Mouse (Mus musculus) limb, embryonic 13.5 days (tissue): ENCODE measurements around the gene Gtf2f2. TPM values are rescaled to one million over a fixed set of nuclear protein-coding genes. Genes with fewer than 3 reads are reported as not detected.

ENCODE experiments used
- ATAC-seq: fragments of 200-750 bp; cut with Nextera tagmentation; 2 replicates; pipeline ENCODE4 v1.8.0; 2017; ENCODE audit warnings: low read depth, moderate number of reproducible peaks, moderate TSS enrichment; ENCODE audit not compliant: low FRiP score
- H3K27ac ChIP-seq: fragments of 300-500 bp; sonication (generic); 2 replicates; pipeline ENCODE4 v1.5.1; 2015; ENCODE audit warnings: inconsistent platforms, mild to moderate bottlenecking, moderate library complexity
- H3K27me3 ChIP-seq: fragments of 300-500 bp; sonication (generic); 2 replicates; pipeline ENCODE4 v1.6.1; 2015; ENCODE audit warnings: mild to moderate bottlenecking, inconsistent platforms
- H3K36me3 ChIP-seq: fragments of 300-500 bp; sonication (generic); 2 replicates; pipeline ENCODE4 v1.6.1; 2015; ENCODE audit warnings: inconsistent platforms, mild to moderate bottlenecking, moderate library complexity
- H3K4me1 ChIP-seq: fragments of 300-500 bp; sonication (generic); 2 replicates; pipeline ENCODE4 v1.6.1; 2015; ENCODE audit warnings: inconsistent platforms
- H3K4me2 ChIP-seq: fragments of 300-500 bp; sonication (generic); replicated peaks from 2 replicates; pipeline ENCODE4 v1.6.1; 2015; ENCODE audit warnings: inconsistent platforms, mild to moderate bottlenecking, moderate library complexity
- H3K4me3 ChIP-seq: fragments of 300-500 bp; sonication (generic); 2 replicates; pipeline ENCODE4 v1.5.1; 2015; ENCODE audit warnings: moderate library complexity, mild to moderate bottlenecking, inconsistent platforms
- H3K9ac ChIP-seq: fragments of 300-500 bp; sonication (generic); 2 replicates; pipeline ENCODE4 v1.6.1; 2015; ENCODE audit warnings: mild to moderate bottlenecking, inconsistent platforms
- H3K9me3 ChIP-seq: fragments of 300-500 bp; sonication (generic); 2 replicates; pipeline ENCODE4 v1.6.1; 2016; ENCODE audit warnings: inconsistent platforms
- WGBS: fragments of 180-500 bp; shearing (Covaris S2); methylation state at CpG from one replicate; pipeline ENCODE4 v1.1.7; 2015; 5-methylcytosine and 5-hydroxymethylcytosine counted together
- polyA plus RNA-seq: library from polyadenylated mRNA; unstranded; fragments of >200 nt; fragmentation: Nextera tagmentation; extraction: Ambion mirVana; gene quantifications from 2 replicates; pipeline ENCODE4 v1.2.1, GENCODE M21; 2015

The Gtf2f2 gene
- polyA plus RNA-seq, 1 experiment from 2014 or later = 41.4 TPM

- Histone ChIP-seq H3K4me1 (no peaks in the 10 kb centered on the region), H3K36me3 (no peaks in the 10 kb centered on the region), H3K9me3 (0 out of 2 replicates have a peak, but pooled peaks cover 7% of the 10 kb centered on the region), H3K27me3 (no peaks in the 10 kb centered on the region), H3K4me2 (no peak overlapping the region), H3K4me3 (no peak overlapping the region), H3K9ac (no peak overlapping the region), H3K27ac (no peak overlapping the region)
- 57% methylated on average over 7 of the region's 7 CpGs for WGBS
- ATAC-seq = no peak
These were observed 10.5 kb upstream of the Gtf2f2 start for GRCm38 (mm10) chr14:76020927-76021719.

DNA sequence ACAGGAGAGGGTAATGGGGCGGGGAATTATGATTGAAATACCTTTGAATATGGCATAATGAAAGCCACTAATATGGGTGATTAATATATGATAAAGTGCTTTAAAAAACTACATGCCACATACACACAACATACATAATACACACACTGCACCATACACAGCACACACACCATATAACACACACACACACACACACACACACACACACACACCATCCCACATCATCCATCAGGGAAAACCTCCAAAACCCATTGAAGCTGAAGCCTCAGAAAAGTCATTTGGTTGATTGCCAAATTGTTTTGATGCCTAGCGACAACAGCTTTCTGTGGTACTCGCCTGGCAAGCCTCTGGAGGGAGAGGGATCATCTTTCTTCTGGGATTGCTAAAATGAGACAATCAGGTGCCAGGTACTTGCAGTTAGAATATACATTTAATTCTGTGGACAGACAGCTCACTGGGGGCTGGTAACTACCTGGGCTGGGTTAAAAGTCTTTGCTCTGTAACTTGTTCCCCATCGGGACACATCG is 9.7 kb upstream of the Gtf2f2 start:
- H3K4me2 ChIP-seq = no peak overlapping the region
- WGBS = 82% methylated on average over 5 of the region's 5 CpGs
- no peaks in the 10 kb centered on the region for H3K27me3 ChIP-seq
- no peak overlapping the region for H3K4me3 ChIP-seq
- H3K36me3 ChIP-seq = no peaks in the 10 kb centered on the region
- H3K9ac ChIP-seq = no peak overlapping the region
- ATAC-seq = no peak
- H3K4me1 ChIP-seq = no peaks in the 10 kb centered on the region
- no peak overlapping the region for H3K27ac ChIP-seq
- 0 out of 2 replicates have a peak, but pooled peaks cover 7% of the 10 kb centered on the region for H3K9me3 ChIP-seq

DNA sequence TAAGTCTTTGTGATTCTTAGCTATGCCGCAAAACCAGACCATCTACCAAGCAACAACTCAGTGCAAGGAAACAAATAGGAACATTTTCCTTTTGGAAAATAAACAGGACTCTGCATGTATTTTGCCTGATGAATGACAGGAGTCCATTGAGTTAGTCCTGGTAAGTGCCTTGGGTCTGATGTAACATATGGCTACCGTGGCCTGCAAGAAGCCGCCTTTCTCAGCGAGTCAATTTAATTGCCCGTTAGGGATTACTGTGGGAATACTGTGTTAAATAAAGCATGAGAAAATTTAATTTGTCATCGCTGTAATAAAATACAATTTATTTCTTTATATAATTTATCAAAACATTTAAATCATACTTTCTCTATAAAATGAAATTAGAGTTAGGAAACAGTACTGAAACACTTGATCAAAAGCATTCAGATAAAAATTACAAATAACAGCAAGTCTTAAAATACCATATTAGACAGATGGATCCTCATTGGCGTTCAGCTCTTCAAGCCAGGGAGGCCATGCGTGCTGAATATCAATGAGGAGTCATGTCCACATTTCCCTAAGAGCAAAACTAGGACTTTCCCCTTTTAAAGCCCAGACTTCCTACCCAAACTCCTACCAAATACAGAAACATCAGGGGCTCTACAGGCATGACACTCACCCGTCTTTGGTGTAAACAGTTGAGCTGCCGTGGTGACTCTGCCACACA is 7.3 kb upstream of the Gtf2f2 start:
- ATAC-seq = no peak

GRCm38 (mm10) chr14:76014331-76014730 is 3.7 kb upstream of the Gtf2f2 start:
- Histone ChIP-seq H3K9ac (no peak overlapping the region), H3K36me3 (no peaks in the 10 kb centered on the region), H3K27ac (no peak overlapping the region), H3K4me3 (no peak overlapping the region), H3K4me2 (no peak overlapping the region), H3K27me3 (no peaks in the 10 kb centered on the region), H3K4me1 (peaks cover 13% of the 10 kb centered on the region), H3K9me3 (0 out of 2 replicates have a peak, but pooled peaks cover 2% of the 10 kb centered on the region)
- no peak for ATAC-seq
- 54% methylated on average over 2 of the region's 2 CpGs for WGBS

More for the DNA sequence above, 7.3 kb upstream of the Gtf2f2 start:
- no peak overlapping the region for H3K9ac ChIP-seq
- H3K9me3 ChIP-seq = 0 out of 2 replicates have a peak, but pooled peaks cover 7% of the 10 kb centered on the region
- no peaks in the 10 kb centered on the region for H3K27me3 ChIP-seq
- H3K4me2 ChIP-seq = no peak overlapping the region
- no peak overlapping the region for H3K4me3 ChIP-seq
- H3K27ac ChIP-seq = no peak overlapping the region
- H3K36me3 ChIP-seq = no peaks in the 10 kb centered on the region
- 65% methylated on average over 10 of the region's 10 CpGs for WGBS
- H3K4me1 ChIP-seq = no peaks in the 10 kb centered on the region

DNA sequence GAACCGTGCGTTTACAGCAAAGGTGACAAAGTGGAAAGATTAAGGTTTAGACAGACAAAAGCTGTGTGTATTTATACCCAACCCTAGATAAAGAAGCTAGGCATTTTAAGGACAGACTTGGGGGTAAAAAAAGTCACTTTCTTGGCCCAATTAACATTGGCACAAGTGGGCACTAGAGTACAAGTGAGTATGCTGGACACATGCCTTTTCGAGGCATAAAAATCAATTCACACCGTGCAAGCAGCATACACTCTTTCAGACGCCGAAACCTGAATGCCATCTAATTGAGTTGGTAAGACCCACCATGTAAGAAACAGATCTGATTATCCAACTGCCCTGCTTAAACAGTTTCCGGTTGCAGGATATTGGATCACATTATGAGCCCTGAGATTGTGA is 395 bp upstream of the Gtf2f2 start:
- H3K4me2 ChIP-seq = peak overlapping the region; percentile 83
- peak overlapping the region; percentile 93 for H3K4me3 ChIP-seq
- WGBS = 29% methylated on average over 7 of the region's 7 CpGs
- 0 out of 2 replicates have a peak overlapping the region, but pooled peaks have one; percentile 9 for H3K9ac ChIP-seq
- peaks cover 11% of the 10 kb centered on the region; the same call in 1 of the 2 replicates for H3K36me3 ChIP-seq
- H3K4me1 ChIP-seq = peaks cover 22% of the 10 kb centered on the region
- H3K27me3 ChIP-seq = no peaks in the 10 kb centered on the region
- peak; percentile 27; the same call in 1 of the 2 replicates for ATAC-seq
- no peaks in the 10 kb centered on the region for H3K9me3 ChIP-seq
- H3K27ac ChIP-seq = no peak overlapping the region

DNA sequence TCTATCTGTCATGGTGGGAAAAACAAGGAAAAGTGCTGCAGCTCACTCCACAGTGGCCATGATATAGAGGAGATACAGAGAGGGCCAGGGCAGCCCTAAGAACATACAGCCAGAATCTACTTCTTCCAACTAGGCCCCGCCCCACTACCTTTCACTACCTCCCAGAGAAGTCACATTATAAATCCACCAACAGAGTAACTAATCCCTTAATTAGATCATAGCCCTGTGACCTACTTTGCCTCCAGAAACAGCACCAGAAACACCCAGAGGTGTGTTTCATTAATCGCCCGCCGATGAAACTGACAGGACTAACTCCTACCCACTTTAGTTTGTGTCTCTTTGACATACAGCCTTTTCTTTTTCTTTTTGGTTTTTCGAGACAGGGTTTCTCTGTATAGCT is 1.5 kb downstream of the Gtf2f2 start:
- Histone ChIP-seq H3K36me3 (peaks cover 11% of the 10 kb centered on the region; the same call in 1 of the 2 replicates), H3K27ac (no peak overlapping the region), H3K4me1 (peaks cover 22% of the 10 kb centered on the region), H3K4me2 (peak overlapping the region; percentile 83), H3K4me3 (peak overlapping the region; percentile 93), H3K9me3 (no peaks in the 10 kb centered on the region), H3K9ac (0 out of 2 replicates have a peak overlapping the region, but pooled peaks have one; percentile 88), H3K27me3 (no peaks in the 10 kb centered on the region)
- no peak for ATAC-seq
- WGBS = 61% methylated on average over 5 of the region's 5 CpGs

GRCm38 (mm10) chr14:76008174-76008573 is 2.5 kb downstream of the Gtf2f2 start:
- Histone ChIP-seq H3K9ac (no peak overlapping the region), H3K27me3 (no peaks in the 10 kb centered on the region), H3K36me3 (peaks cover 11% of the 10 kb centered on the region; the same call in 1 of the 2 replicates), H3K4me3 (no peak overlapping the region), H3K27ac (no peak overlapping the region), H3K9me3 (no peaks in the 10 kb centered on the region), H3K4me1 (peaks cover 22% of the 10 kb centered on the region), H3K4me2 (no peak overlapping the region)
- 86% methylated on average over 1 of the region's 1 CpGs for WGBS
- ATAC-seq = no peak

GRCm38 (mm10) chr14:76005011-76005410 is 5.7 kb downstream of the Gtf2f2 start:
- Histone ChIP-seq H3K4me2 (no peak overlapping the region), H3K9ac (no peak overlapping the region), H3K4me3 (no peak overlapping the region), H3K9me3 (no peaks in the 10 kb centered on the region), H3K4me1 (peaks cover 16% of the 10 kb centered on the region), H3K27ac (no peak overlapping the region), H3K36me3 (peaks cover 13% of the 10 kb centered on the region; the same call in 1 of the 2 replicates), H3K27me3 (no peaks in the 10 kb centered on the region)
- ATAC-seq = no peak
- WGBS = 93% methylated on average over 4 of the region's 4 CpGs

- Histone ChIP-seq H3K36me3 (peaks cover 8% of the 10 kb centered on the region; the same call in 1 of the 2 replicates), H3K9me3 (no peaks in the 10 kb centered on the region), H3K27me3 (no peaks in the 10 kb centered on the region), H3K4me2 (no peak overlapping the region), H3K4me1 (no peaks in the 10 kb centered on the region), H3K4me3 (no peak overlapping the region), H3K9ac (no peak overlapping the region), H3K27ac (no peak overlapping the region)
- 76% methylated on average over 4 of the region's 4 CpGs for WGBS
- no peak for ATAC-seq
These were observed 8.9 kb downstream of the Gtf2f2 start for GRCm38 (mm10) chr14:76001781-76002180.

DNA sequence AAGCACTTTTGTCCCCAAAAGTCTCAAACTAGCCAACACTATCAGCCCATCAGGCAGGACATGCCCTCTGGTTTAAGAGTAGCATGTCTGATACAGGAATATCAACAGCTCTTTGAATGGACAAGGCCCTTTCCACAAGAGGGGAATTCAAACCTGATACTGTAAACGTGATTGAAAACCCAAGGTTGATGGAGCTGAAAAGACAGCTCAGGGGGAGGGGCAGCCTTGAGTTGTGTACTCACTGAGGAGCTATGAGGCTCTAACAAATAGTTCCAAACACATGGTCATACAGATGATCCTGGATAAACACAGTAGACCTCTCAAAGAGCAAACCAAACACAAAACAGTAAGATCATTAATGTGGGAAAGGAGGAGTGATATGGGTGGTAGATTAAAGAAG is 12.6 kb downstream of the Gtf2f2 start:
- Histone ChIP-seq H3K27ac (no peak overlapping the region), H3K9ac (no peak overlapping the region), H3K4me3 (no peak overlapping the region), H3K4me1 (no peaks in the 10 kb centered on the region), H3K4me2 (no peak overlapping the region), H3K9me3 (no peaks in the 10 kb centered on the region), H3K27me3 (no peaks in the 10 kb centered on the region), H3K36me3 (peaks cover 7% of the 10 kb centered on the region; the same call in 1 of the 2 replicates)
- ATAC-seq = no peak
- 70% methylated on average over 1 of the region's 1 CpGs for WGBS

- peaks cover 6% of the 10 kb centered on the region for H3K4me1 ChIP-seq
- H3K4me2 ChIP-seq = no peak overlapping the region
- no peak overlapping the region for H3K9ac ChIP-seq
- 95% methylated on average over 4 of the region's 4 CpGs for WGBS
- no peaks in the 10 kb centered on the region for H3K27me3 ChIP-seq
- H3K9me3 ChIP-seq = no peaks in the 10 kb centered on the region
- no peak overlapping the region for H3K27ac ChIP-seq
- no peak overlapping the region for H3K4me3 ChIP-seq
- H3K36me3 ChIP-seq = peaks cover 4% of the 10 kb centered on the region; the same call in 1 of the 2 replicates
- ATAC-seq = no peak
These were observed 18.3 kb downstream of the Gtf2f2 start for GRCm38 (mm10) chr14:75992371-75992770.

GRCm38 (mm10) chr14:75990936-75991335 is 19.7 kb downstream of the Gtf2f2 start:
- no peak overlapping the region for H3K9ac ChIP-seq
- no peak overlapping the region for H3K27ac ChIP-seq
- H3K36me3 ChIP-seq = peaks cover 4% of the 10 kb centered on the region; the same call in 1 of the 2 replicates
- peaks cover 19% of the 10 kb centered on the region for H3K4me1 ChIP-seq
- no peaks in the 10 kb centered on the region for H3K9me3 ChIP-seq
- H3K27me3 ChIP-seq = no peaks in the 10 kb centered on the region
- WGBS = 93% methylated on average over 6 of the region's 6 CpGs
- no peak for ATAC-seq
- H3K4me3 ChIP-seq = no peak overlapping the region
- H3K4me2 ChIP-seq = no peak overlapping the region
